Mouse (Mus musculus): ENCODE data around the gene Mogs.

Mogs gene

GRCm38 (mm10) chr6:83115011-83115671 lies at the start of gene Mogs:
Gene Mogs (plus strand): TSS chr6:83115496.
- DNase-seq, result peak; percentile 96

- no peak for DNase-seq
These were observed 49.3 kb upstream of the Mogs start for GRCm38 (mm10) chr6:83065995-83066394.

DNA sequence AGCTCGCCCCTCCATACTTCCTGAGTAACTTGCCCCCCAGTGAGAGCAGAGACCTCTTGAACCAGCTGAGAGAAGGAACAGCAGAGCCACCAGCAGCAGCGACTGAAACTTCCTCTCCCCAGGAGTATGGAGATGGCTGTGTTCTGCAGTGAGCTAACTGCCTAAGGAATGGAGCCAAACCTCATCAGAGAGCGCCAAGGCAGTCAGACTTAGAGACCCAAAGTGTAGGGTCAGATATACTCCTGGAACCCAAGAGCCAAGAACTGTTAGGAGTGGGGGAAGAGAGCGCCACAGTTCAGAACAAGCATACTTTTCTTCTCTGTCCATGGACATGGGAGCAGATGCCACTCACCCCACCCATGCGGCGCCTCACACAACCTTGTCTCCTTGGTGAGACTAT lies 48.9 kb upstream of the Mogs start:
- no peak for DNase-seq

DNA sequence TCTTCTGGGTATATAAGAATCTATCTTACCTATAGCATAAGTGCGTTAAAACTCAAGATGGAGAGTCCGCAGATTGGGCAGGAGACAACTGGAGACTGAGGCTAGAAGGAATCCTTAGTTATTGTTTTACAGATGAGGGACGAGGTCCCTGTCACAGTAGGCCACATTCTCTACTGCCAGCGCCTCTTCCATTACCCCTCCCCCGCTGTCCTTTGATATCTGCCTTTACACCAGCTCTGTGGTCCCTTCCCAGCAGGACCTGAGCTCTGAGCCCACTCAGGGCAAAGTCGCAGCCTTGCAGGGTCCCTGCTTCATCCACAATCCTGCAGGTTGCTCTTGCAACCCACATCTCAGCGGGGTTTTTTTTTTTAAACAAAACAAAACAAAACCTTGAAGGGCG lies 47.1 kb upstream of the Mogs start:
- no peak for DNase-seq

- no peak for DNase-seq
These were observed 46.4 kb upstream of the Mogs start for GRCm38 (mm10) chr6:83068706-83069487.

GRCm38 (mm10) chr6:83069488-83070246 lies 45.6 kb upstream of the Mogs start:
- DNase-seq, result no peak

DNA sequence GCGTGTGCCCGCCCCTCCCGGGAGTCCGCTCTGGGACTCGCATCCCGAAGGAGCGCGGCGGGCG lies 45.2 kb upstream of the Mogs start, which contains the start of gene Tlx2:
Tlx2 (minus strand) TSS at position 47 of the 64 bp plus-strand sequence.
- no peak for DNase-seq

GRCm38 (mm10) chr6:83070311-83071219 lies 44.7 kb upstream of the Mogs start:
- DNase-seq, result peak; percentile 18

DNA sequence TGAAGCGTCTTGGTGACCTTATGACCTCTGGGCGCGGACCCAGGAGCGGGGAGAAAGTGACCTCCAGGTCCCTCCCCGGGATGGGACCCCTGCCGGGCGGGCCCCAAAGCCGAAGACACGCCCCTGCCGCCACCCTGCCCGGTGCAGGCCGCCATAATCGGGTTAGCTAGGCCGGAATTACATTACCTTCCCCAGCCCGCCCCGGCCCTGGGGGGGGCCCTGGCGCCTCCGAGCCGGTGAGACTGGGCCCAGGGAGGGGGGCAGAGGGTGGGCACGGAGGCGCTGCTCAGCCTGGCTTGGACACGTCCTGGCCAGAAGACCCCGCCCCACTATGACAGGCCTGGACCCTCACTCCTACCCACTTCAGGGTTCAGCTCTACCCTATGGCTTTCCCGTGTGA lies 44.1 kb upstream of the Mogs start:
- DNase-seq, result no peak

GRCm38 (mm10) chr6:83074979-83075378 lies 40.3 kb upstream of the Mogs start:
- no peak for DNase-seq

DNA sequence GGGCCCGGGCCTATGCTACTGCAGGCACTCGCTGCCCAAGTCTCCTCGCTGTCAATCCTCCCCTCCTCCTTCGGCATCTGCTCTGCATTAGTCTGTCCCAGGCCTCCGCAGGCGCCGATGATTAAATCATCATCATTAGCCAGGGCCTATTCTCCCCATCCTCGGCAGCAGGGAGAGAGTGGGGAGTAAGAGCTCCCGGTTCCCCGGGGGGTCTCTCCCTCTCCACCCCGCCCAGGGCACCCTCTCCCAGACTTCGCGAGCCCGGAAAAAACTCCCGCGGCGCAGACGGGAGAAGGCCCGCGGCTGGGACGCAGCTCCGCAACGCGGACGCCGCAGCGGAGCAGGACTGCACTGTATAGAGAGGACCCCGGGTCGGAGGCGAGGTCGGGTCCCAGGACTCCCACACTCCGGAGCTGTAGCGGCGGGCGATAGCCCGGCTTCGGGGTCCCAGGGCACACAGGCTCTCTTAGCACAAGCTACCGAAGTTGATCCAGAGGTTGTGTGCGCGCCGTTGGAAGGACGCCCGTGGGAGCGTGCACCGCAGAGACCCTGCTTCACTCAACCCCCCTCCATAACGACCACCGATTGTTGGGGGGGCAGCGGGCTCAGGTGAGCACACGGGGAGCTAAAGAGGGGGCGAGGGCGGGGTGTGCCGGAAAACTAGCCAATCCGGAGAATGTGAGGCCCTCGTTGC lies 37.5 kb upstream of the Mogs start, which contains the start of gene Pcgf1:
Pcgf1 (plus strand) TSS at position 240 of the 694 bp plus-strand sequence.
- peak; percentile 24 for DNase-seq

DNA sequence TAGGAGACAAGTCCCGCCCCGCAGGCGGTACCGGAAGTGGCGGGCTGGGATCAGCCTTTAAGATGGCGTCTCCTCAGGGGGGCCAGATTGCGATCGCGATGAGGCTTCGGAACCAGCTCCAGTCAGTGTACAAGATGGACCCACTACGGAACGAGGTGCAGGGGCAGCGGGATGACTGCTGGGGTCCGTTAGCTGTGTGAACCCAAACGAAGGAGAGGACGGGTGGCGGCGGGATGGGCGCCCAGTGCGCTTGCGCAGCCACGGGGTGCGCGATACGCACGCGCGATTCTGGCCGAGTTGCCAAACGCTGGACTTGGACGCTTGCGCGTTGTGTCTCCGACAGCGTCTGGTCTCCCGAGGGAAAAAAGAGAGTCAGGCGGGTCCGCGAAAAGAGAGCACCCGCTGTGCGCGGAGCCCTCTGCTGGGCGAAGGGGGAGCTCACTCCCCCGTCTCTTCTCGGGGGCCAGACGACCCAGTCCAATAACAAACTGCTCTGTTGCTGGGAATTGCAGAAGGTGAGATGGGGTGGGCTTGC lies 36.9 kb upstream of the Mogs start:
- peak; percentile 100 for DNase-seq

- DNase-seq, result no peak
These were observed 35.1 kb upstream of the Mogs start for GRCm38 (mm10) chr6:83080210-83080609.

DNA sequence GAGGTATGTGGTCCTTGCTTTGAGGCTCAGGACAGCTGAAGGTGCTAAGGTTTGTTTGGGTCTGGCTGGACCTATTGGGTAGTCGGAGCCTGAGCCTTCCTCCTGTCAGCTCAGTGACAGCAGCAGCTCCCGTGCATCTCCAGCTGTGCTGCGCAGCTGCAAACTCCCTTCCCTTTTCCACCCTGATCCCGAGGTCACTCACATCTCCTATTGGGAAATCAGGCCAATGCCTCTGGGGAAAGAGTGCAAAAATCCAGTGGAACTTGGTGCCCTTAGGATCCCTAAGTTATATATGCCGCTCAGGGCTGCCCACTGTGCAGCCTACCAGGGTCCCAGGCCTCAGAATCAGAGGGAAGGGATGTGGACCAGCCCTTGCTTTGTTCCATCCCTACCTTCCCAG lies 31.8 kb upstream of the Mogs start:
- DNase-seq, result no peak

DNA sequence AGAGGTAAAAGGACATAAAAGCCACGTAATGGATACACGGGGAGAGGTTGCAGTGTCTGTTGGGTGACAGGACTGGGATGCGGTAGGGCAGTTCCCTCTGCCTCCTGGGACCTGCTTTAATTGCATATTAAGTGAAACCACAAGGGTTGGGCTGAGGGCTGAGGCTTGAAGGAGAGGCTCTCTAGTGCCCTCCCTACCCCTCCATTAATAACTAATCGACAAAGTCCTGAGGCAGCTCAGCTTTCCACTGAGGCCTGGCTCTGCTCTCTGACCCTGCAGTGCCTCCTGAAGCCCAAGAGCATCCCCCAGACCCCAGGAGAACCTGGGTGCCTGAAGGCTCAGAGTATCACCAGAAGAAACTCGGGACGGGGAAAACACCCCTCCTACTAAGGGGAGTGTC lies 30.8 kb upstream of the Mogs start:
- no peak for DNase-seq

DNA sequence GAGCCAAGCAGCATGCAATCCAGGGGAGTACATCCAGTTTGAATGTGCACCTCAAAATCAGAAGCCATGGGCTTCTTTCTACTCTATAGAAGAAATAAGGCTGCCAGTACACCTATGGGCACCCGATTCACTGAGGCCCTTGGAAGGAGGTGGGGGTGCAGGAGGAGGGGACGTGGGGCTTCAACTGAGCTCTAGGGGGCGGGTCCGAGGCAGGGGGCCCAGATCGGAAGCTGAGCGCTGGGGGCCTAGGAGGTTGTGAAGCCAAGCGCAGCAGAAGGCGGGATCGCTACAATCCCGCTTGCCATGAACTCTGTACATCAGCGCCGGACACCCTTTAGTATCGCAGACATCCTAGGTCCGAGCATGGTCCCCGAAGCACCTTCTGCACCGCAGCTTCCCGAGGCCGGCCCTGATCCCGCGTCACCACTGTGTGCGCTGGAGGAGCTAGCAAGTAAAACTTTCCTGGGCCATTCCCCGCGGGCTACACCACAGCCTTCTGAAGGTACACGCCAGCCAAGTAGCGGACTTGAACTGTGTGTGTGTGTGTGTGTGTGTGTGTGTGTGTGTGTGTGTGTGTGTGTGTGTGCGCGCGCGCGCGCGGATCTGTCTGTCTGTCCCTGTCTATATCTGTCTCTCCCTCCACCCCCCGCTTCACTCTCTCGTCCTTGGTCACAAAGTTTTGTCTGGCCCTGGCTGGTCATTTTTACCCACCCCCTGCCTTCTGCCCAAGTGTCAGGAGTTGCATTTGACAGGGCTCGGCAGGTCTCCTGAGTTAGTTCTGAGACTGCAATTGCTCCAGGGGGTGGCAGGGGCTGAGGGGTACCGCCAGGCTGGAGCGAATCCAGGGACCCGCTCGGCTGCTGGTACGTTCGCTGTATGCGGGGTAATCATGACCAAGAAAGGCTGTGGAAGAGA lies 28.9 kb upstream of the Mogs start, which contains the start of gene Lbx2:
Lbx2 (plus strand) TSS at position 247 of the 915 bp plus-strand sequence.
- DNase-seq, result no peak

GRCm38 (mm10) chr6:83087205-83087925 lies 27.9 kb upstream of the Mogs start:
- peak; percentile 28 for DNase-seq

- no peak for DNase-seq
These were observed 27.4 kb upstream of the Mogs start for GRCm38 (mm10) chr6:83087926-83088260.

DNA sequence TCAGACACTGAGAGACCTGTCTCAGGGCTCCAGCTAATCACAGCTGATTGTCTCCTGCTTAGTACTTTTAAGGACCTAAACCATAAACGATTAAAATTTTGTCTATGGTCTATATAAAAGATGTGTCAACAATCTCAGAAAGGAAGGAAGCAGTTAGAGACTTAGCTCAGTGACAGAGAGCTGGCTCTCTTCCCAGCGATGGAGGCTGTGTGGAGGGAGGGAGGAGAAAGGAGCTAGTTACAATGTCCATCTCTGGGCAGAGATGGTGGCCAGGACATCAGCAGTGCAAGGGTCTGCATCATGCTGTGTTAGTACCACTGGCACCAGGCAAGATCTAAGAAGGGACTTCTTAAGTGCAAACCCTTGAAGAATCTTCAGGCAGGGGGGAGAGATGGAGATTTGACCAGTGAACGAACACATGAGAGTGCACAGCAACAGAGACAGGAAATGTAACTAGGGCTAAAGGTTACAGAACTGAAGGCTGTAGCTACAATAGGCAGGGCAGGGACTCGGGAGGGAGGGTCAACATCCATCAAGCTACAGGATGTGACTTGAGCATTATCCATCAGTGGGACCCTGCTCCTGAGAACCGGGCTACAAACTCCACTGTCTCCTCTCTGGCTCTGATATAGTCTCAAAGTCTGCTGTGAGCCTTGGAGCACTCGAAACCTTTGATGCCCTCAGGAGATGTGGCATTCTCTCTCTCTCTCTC lies 22.7 kb upstream of the Mogs start:
- DNase-seq, result peak; percentile 46

DNA sequence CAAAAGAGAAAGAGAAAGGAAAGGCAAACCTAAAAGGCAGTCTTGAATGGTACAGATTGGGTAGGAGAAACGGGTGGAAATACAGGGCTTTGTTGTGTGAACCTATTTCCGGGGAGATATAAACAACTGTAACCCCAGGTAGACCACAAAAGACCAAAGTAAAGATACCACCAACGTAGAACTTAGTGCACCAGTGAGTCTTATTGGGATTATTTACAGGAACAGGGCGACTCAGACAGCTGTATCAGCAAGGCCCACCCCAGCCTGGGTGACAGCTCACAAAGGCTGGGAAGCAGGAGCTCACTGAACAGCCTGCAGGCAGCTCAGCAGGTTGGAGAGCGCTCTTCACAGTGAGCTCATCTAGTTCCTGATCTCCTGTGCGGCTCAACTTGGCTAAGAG lies 19.3 kb upstream of the Mogs start:
- no peak for DNase-seq

Measured in lung, postnatal 14 days (tissue).